Comparison of ENCODE assay signal across 8 mouse cellular contexts in the genomic region with DNA sequence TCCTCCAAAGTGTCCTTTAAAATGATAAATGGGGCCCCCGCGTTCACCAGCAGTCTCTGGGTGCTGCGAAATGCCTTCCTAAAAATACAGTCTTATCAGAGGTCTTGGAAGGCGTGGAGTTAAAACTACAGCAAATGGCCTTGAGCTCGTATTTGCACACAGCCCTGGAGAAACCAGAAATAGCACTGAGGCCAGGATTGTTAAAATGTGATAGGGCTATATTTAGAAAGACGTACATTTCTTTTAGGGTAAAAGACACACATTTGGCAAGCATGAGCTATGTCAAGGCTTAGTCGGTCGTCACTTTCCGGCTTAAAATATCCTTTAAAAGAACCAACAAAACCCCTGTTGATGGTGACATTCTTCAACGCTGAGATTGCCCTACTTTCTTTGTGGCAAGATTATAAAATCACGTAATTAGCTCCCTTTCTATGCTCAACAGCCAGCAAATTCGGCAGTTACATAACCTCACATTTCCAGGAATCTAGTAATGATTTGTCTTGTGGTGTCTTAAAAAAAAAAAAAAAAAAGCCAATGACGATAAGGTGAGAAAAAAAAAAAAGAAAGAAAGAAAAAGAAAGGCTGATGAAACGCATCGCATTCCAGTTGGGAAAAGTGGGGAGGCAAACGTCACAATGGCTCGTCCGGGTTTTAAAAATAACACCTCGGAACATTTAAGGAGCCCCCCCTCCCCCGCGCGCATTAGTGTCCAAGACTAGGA. TPM values are rescaled to one million over a fixed set of nuclear protein-coding genes. Genes with fewer than 3 reads are reported as not detected.
DNase-seq lines count a peak whose midpoint lies in the region; ATAC-seq and TF ChIP-seq lines count a peak whose summit lies in the region.

No protein-coding gene starts in this region.

- no peaks in the 10 kb centered on the region for H3K27me3 ChIP-seq in MEL (ENCODE audit: control insufficient read depth in 1 of 2, insufficient read depth in 2 of 2, low read length in 2 of 2)
- peaks cover 24% of the 10 kb centered on the region for H3K27me3 ChIP-seq in forebrain, embryonic 11.5 days (ENCODE audit: control insufficient read depth, insufficient read depth, low read length)
- H3K27me3 ChIP-seq in hindbrain, embryonic 12.5 days: peaks cover 6% of the 10 kb centered on the region; the same call in 1 of the 2 replicates
- peaks cover 65% of the 10 kb centered on the region for H3K27me3 ChIP-seq in liver, embryonic 14.5 days (ENCODE audit: control insufficient read depth, insufficient read depth, low read length)

- ATAC-seq in forebrain, embryonic 11.5 days (replicated peaks; ENCODE audit: low FRiP score): no peak
- no peak for ATAC-seq in hindbrain, embryonic 12.5 days (ENCODE audit: low FRiP score)
- ATAC-seq in liver, embryonic 14.5 days (ENCODE audit: insufficient read depth): no peak

- no peak overlapping the region for H3K9ac ChIP-seq in MEL (ENCODE audit: control insufficient read depth, low read depth, low read length, poor library complexity, severe bottlenecking)
- H3K9ac ChIP-seq in forebrain, embryonic 11.5 days (ENCODE audit: low read length): peak overlapping the region; percentile 78; the same call in 1 of the 2 replicates
- peak overlapping the region; percentile 89 for H3K9ac ChIP-seq in hindbrain, embryonic 12.5 days
- no peak overlapping the region for H3K9ac ChIP-seq in liver, embryonic 14.5 days (replicated peaks)

- H3K9me3 ChIP-seq in MEL (replicated peaks; ENCODE audit: insufficient read depth, low read length): no peaks in the 10 kb centered on the region
- H3K9me3 ChIP-seq in forebrain, embryonic 11.5 days (ENCODE audit: control insufficient read depth, low read length): no peaks in the 10 kb centered on the region
- H3K9me3 ChIP-seq in hindbrain, embryonic 12.5 days (replicated peaks): no peaks in the 10 kb centered on the region
- no peaks in the 10 kb centered on the region for H3K9me3 ChIP-seq in liver, embryonic 14.5 days (ENCODE audit: control insufficient read depth, low read length)

- peak; percentile 58 for DNase-seq in adrenal gland, adult 2 months
- DNase-seq in adrenal gland, postnatal 4 days (ENCODE audit: low spot score in 2 of 2): no peak
- DNase-seq in MEL (ENCODE audit: low read depth, low spot score): peak; percentile 34
- DNase-seq in forebrain, embryonic 11.5 days (ENCODE audit: low spot score): no peak
- no peak for DNase-seq in liver, embryonic 14.5 days (ENCODE audit: low read depth in 3 of 3, low spot score in 3 of 3)
- peak; percentile 39 for DNase-seq in retina, embryonic 14.5 days (ENCODE audit: low spot score)
- no peak for DNase-seq in natural killer cell, adult 2 months (ENCODE audit: low spot score in 2 of 2)

- peak overlapping the region; percentile 100 for H3K4me2 ChIP-seq in forebrain, embryonic 11.5 days (ENCODE audit: low read depth, low read length, severe bottlenecking)
- H3K4me2 ChIP-seq in hindbrain, embryonic 12.5 days (replicated peaks): peak overlapping the region; percentile 94
- peak overlapping the region; percentile 70 for H3K4me2 ChIP-seq in liver, embryonic 14.5 days (ENCODE audit: low read depth)

- no peak for TF ChIP-seq RAD21 in MEL (IDR thresholded peaks at IDR 0.05; ENCODE audit: low read depth, low read length)

- TF ChIP-seq POLR2A in MEL (IDR thresholded peaks at IDR 0.05; ENCODE audit: control insufficient read depth in 1 of 2, insufficient read depth in 1 of 2, low read depth in 1 of 2, low read length in 2 of 2, poor library complexity in 1 of 2): no peak

- no peak for TF ChIP-seq CTCF in MEL (IDR thresholded peaks at IDR 0.05 in 2 of 3, conservative IDR thresholded peaks at IDR 0.05 in 1 of 3; ENCODE audit: control insufficient read depth in 1 of 3, insufficient read depth in 1 of 3, low read depth in 2 of 3, low read length in 3 of 3, poor library complexity in 1 of 3, severe bottlenecking in 1 of 3)
- no peak for TF ChIP-seq CTCF in liver, embryonic 14.5 days (IDR thresholded peaks at IDR 0.05; ENCODE audit: low read depth)

- no peak overlapping the region for H3K27ac ChIP-seq in MEL (ENCODE audit: control insufficient read depth, low read depth, low read length)
- H3K27ac ChIP-seq in forebrain, embryonic 11.5 days (ENCODE audit: low read depth, low read length): no peak overlapping the region
- H3K27ac ChIP-seq in hindbrain, embryonic 12.5 days: peak overlapping the region; percentile 97
- H3K27ac ChIP-seq in liver, embryonic 14.5 days: no peak overlapping the region

- no peak for TF ChIP-seq EP300 in MEL (IDR thresholded peaks at IDR 0.05; ENCODE audit: low read depth in 1 of 2, low read length in 2 of 2)
- TF ChIP-seq EP300 in liver, embryonic 14.5 days (IDR thresholded peaks at IDR 0.05; ENCODE audit: low read depth): no peak

- peaks cover 0 to 2% of the 10 kb centered on the region in 2 experiments; a peak in 1 of 4 replicates for H3K36me3 ChIP-seq in MEL (ENCODE audit: control insufficient read depth in 1 of 2, insufficient read depth in 2 of 2, low read length in 2 of 2)
- no peaks in the 10 kb centered on the region for H3K36me3 ChIP-seq in forebrain, embryonic 11.5 days (ENCODE audit: control insufficient read depth, insufficient read depth, low read length)
- no peaks in the 10 kb centered on the region for H3K36me3 ChIP-seq in hindbrain, embryonic 12.5 days
- H3K36me3 ChIP-seq in liver, embryonic 14.5 days (replicated peaks; ENCODE audit: control insufficient read depth, insufficient read depth, low read depth): no peaks in the 10 kb centered on the region

- WGBS in forebrain, embryonic 11.5 days: under 1% methylated on average over 22 of the region's 22 CpGs
- under 1% methylated on average over 22 of the region's 22 CpGs for WGBS in hindbrain, embryonic 12.5 days
- under 1% methylated on average over 22 of the region's 22 CpGs for WGBS in liver, embryonic 14.5 days (ENCODE audit: insufficient replicate concordance)

- H3K4me3 ChIP-seq in MEL (ENCODE audit: control insufficient read depth in 1 of 2, insufficient read depth in 1 of 2, low read depth in 2 of 2, low read length in 2 of 2): peak overlapping the region in 1 of 2 experiments; percentile 30; a peak in 1 of 4 replicates
- H3K4me3 ChIP-seq in forebrain, embryonic 11.5 days (ENCODE audit: low read depth, low read length): peak overlapping the region; percentile 85
- H3K4me3 ChIP-seq in hindbrain, embryonic 12.5 days: peak overlapping the region; percentile 84
- H3K4me3 ChIP-seq in liver, embryonic 14.5 days (ENCODE audit: insufficient read depth in 1 of 2, low read depth in 2 of 2, low read length in 2 of 2): peak overlapping the region; percentile 64 to 65; a peak in 3 of 4 replicates

- no peaks in the 10 kb centered on the region; a peak in 1 of 4 replicates for H3K4me1 ChIP-seq in MEL (ENCODE audit: control insufficient read depth in 1 of 2, insufficient read depth in 2 of 2, low read length in 2 of 2)
- H3K4me1 ChIP-seq in forebrain, embryonic 11.5 days (replicated peaks; ENCODE audit: control insufficient read depth, insufficient read depth, low read length): peaks cover 22% of the 10 kb centered on the region
- H3K4me1 ChIP-seq in hindbrain, embryonic 12.5 days: peaks cover 35% of the 10 kb centered on the region
- H3K4me1 ChIP-seq in liver, embryonic 14.5 days (replicated peaks; ENCODE audit: control insufficient read depth in 2 of 2, insufficient read depth in 2 of 2, low read length in 1 of 2): peaks cover 0 to 16% of the 10 kb centered on the region in 2 experiments; a peak in 1 of 4 replicates

- H3K79me2 ChIP-seq in MEL (ENCODE audit: control insufficient read depth, insufficient read depth, low read length, poor library complexity): no peaks in the 10 kb centered on the region

TF ChIP-seq in MEL, 35 proteins besides CTCF, POLR2A, EP300 and RAD21:
- TF ChIP-seq ELF1 (IDR thresholded peaks at IDR 0.05; ENCODE audit: low read depth, low read length) (no peak), MEF2A (IDR thresholded peaks at IDR 0.05; ENCODE audit: extremely low read depth, insufficient replicate concordance, low read depth, low read length, poor library complexity, severe bottlenecking) (peak; percentile 84; the same call in 1 of the 2 replicates), ZNF384 (IDR thresholded peaks at IDR 0.05; ENCODE audit: low read depth, low read length) (peak; percentile 70)
TF ChIP-seq in MEL: peak in this region for 2.

RNA-seq across cellular contexts. Expression of gene Nfil3, which starts 1.4 kb away (rescaled TPM):
- 10 to 100 TPM; 19.6 to 85.0 TPM for total RNA-seq in adrenal gland, adult 2 months (2021)
- polyA plus RNA-seq in adrenal gland, adult 2 months (2012; rRNA removed): 7.6 TPM in 2 replicates
- 10 to 100 TPM; 27.2 to 29.3 TPM for total RNA-seq in adrenal gland, postnatal 4 days (2021)
- total RNA-seq in MEL (2012; rRNA removed): 0.35 and 0.65 TPM in 2 replicates
- under 1 TPM in 1 of 2 experiments, not detected in 1; 0.93 TPM for polyA plus RNA-seq in MEL (2012; ENCODE audit: insufficient read depth in 1 of 2, insufficient read length in 2 of 2, low read depth in 1 of 2, low replicate concordance in 2 of 2, missing spikeins in 1 of 2)
- 16.1 and 17.8 TPM in 2 replicates for polyA plus RNA-seq in forebrain, embryonic 11.5 days (2014; fragmentation: Nextera tagmentation; extraction: Ambion mirVana)
- 39.6 and 44.7 TPM in 2 replicates for polyA plus RNA-seq in hindbrain, embryonic 12.5 days (2016; fragmentation: Nextera tagmentation; extraction: Ambion mirVana)
- 0.81 and 1.0 TPM in 2 replicates for polyA plus RNA-seq in liver, embryonic 14.5 days (2012; rRNA removed)
- 2.1 and 2.6 TPM in 2 replicates for polyA plus RNA-seq in liver, embryonic 14.5 days (2014; fragmentation: Nextera tagmentation; extraction: Ambion mirVana)

RNA-seq across cellular contexts. Expression of gene Auh, which starts 50.0 kb away (rescaled TPM):
- 100 to 1,000 TPM; 119 to 135 TPM for total RNA-seq in adrenal gland, adult 2 months (2021)
- 28.9 and 36.9 TPM in 2 replicates for polyA plus RNA-seq in adrenal gland, adult 2 months (2012; rRNA removed)
- 100 to 1,000 TPM; 101 TPM for total RNA-seq in adrenal gland, postnatal 4 days (2021)
- 14.7 TPM in 2 replicates for total RNA-seq in MEL (2012; rRNA removed)
- 10 to 100 TPM in 1 of 2 experiments, not detected in 1; 19.5 TPM for polyA plus RNA-seq in MEL (2012; ENCODE audit: insufficient read depth in 1 of 2, insufficient read length in 2 of 2, low read depth in 1 of 2, low replicate concordance in 2 of 2, missing spikeins in 1 of 2)
- 33.3 and 33.7 TPM in 2 replicates for polyA plus RNA-seq in forebrain, embryonic 11.5 days (2014; fragmentation: Nextera tagmentation; extraction: Ambion mirVana)
- 47.7 and 50.6 TPM in 2 replicates for polyA plus RNA-seq in hindbrain, embryonic 12.5 days (2016; fragmentation: Nextera tagmentation; extraction: Ambion mirVana)
- 10.7 and 16.1 TPM in 2 replicates for polyA plus RNA-seq in liver, embryonic 14.5 days (2012; rRNA removed)
- polyA plus RNA-seq in liver, embryonic 14.5 days (2014; fragmentation: Nextera tagmentation; extraction: Ambion mirVana): 26.2 and 26.5 TPM in 2 replicates

Comparison
In these comparisons a context has a peak if more than half of its experiments do, and no peak if none do; other contexts are left out.
1. DNase-seq: peak in adrenal gland, adult 2 months (single experiment), MEL (single experiment) and retina, embryonic 14.5 days (single experiment); none in adrenal gland, postnatal 4 days (0 of 2), forebrain, embryonic 11.5 days (single experiment), liver, embryonic 14.5 days (0 of 3) and natural killer cell, adult 2 months (0 of 2).
2. H3K9ac ChIP-seq: peak in forebrain, embryonic 11.5 days (single experiment) and hindbrain, embryonic 12.5 days (single experiment); none in MEL (single experiment) and liver, embryonic 14.5 days (single experiment).
3. Peak in every context shown above with its lines, with median percentiles within 50 percentile points of each other: H3K4me2 ChIP-seq.